Mouse (Mus musculus) liver, adult 2 months (tissue): ENCODE results near the gene Gnb1.

Experiments
- CTCF ChIP-seq: fragments of 200-500 bp; IDR thresholded peaks from 2 replicates; pipeline ENCODE4 v1.5.1; 2011; ENCODE audit warnings: low read depth, low read length, control low read depth
- POLR2A ChIP-seq: fragments of 200-500 bp; IDR thresholded peaks from 2 replicates; pipeline ENCODE4 v1.6.1; 2011; ENCODE audit warnings: low read length, control low read depth; ENCODE audit not compliant: insufficient read depth; ENCODE audit errors: extremely low read depth

DNA sequence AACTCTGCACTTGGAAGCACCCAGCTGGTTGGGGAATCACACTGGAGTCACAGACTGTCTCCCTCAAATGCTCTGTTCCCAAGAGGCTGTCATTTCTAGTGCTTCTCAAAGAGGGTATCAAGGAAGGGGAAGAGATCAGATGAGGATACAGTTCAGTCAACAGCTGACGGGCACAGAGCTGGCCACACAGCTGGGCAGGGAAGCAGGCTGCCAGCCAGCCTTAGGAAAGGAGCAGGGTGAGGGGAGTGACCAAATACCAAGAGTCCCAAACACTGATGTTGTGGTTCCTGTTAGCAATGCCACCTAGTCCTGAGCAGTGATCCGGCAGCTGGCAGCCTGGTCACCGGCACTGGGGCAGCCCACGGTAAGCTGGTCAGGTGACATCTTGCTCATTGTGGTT is 27.1 kb upstream of the Gnb1 start:
- TF ChIP-seq CTCF: no peak
- no peak for TF ChIP-seq POLR2A
